Mouse (Mus musculus) frontal cortex, postnatal 14 days (tissue): ENCODE data around the gene Ddt.

Source experiments
- DNase-seq, 2 experiments: peaks; one replicate each; pipeline ENCODE4 v3.0.0; 2022; ENCODE audit warnings: low spot score in 2 of 2

The Ddt gene

DNA sequence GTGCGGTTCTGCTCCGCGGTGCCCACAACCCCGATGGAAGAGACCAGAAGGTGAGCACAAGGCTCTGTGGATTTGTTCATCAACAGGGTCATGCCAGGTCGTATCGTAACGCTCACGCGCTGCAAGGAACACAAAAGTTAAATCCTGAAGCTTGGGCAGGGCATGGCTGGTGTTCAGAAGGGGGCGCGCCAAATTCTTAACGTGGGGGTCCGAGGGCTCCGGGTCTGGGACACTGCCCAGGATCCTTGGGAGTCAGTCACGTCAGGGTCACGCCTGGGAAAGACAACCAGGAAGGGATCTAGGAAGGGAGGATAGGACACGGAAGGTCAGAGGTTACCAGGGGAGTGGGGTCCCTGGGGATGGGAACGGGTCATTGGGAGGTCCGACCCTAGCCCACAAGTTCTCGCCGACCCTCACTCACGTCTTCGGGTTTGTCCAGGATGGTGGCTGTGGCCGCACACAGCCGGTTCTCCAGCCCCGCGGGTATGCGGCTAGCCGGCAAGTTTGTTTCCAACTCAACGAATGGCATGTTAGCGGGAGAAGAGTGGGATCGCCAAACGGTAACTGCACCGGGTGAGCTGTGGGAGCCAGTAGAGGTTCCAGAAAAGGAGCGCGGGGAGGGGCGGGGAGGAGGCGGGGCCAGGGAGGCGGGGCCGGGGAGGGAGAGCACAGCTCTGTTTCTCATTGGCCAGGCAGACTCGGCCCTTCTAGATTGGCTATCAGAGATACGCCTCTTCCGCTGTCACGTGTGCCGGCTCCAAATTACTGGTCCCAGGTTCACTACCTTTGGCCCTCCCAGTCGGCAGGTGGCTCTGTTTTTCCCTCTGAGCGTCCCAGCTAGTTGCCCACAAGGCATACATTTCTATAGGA, at the start of gene Ddt:
Gene Ddt (minus strand): TSS at position 620 of the 870 bp plus-strand sequence.
- peak; percentile 65 to 72 for DNase-seq

DNA sequence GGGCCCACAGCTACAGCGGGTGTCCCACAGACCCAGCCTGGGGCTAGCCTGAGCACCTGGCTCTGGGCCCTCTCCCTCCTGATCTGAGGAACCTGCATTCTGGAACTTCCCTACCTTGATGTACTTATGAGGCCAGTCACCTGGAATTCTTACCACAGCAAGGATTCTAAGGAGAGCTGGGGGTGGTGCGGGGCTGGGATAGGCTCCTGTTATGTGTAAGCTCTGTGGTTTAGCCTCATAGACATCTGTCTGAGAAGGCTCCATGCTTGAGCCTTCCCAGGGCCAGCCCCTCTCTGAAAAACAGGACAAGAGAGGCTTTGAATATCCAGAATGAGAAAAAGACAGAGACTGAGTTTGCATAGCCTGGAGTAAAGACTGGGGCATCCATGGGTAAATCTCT, 49.2 kb upstream of the Ddt start, which contains the start of gene Gstt4:
Gene Gstt4 (minus strand): TSS at position 101 of the 400 bp plus-strand sequence.
- DNase-seq = no peak

DNA sequence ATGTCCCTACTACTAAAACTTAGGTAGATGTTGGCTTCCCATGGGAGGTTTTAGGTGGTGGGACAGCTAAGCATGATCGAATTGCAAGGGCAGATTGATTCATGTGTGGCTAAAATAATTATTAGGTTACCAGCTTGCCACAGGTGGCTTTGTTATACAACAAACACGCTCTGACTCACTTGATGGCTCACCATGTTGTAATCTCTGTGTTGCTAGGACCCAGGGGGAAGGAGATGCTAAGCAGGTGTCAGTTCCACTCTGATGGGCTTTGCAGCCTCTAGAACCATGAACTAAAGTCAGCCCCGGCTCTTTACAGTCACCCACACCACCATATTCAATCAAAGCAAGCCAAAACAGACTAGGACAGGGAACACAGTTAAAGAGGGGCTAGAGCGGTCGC, 46.7 kb upstream of the Ddt start:
- no peak for DNase-seq

DNA sequence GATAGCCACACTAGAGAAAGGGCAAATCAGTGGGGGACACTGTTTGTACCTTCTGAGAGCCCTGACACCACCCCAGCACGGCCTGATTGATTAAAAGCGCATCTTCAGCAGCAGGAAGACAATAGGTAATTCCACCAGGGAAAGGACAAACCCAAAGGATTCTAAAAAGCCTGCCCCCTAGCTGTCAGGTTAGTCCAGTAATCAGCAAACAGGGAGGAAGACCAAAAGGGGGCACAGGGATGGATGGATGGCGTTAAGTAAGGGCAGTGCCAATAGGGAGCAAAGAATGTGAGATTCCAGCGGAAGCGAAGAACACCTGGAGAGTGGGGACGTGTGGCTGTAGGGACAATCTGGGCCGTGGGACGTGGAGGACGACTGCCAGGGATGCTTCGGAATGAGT, 45.4 kb upstream of the Ddt start:
- no peak for DNase-seq

DNA sequence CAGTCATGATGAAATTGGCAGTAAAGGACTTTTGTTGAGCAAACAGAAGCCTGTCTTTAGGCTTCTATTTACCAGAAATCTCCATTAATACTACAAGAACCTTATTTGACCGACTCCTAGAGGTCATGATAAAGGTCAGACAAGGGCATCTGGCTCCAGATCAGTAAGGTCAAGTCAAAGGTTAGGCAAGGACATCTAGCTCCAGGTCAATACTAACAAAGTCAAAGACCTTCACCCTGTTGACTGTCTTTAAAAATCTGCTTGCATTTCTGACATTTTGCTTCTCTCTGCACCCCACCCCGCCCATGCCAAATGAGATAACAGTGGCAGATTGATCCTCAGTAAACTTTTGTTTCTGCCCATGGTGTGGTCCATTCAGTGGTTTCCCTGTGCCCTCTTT, 31.0 kb upstream of the Ddt start:
- DNase-seq = no peak

DNA sequence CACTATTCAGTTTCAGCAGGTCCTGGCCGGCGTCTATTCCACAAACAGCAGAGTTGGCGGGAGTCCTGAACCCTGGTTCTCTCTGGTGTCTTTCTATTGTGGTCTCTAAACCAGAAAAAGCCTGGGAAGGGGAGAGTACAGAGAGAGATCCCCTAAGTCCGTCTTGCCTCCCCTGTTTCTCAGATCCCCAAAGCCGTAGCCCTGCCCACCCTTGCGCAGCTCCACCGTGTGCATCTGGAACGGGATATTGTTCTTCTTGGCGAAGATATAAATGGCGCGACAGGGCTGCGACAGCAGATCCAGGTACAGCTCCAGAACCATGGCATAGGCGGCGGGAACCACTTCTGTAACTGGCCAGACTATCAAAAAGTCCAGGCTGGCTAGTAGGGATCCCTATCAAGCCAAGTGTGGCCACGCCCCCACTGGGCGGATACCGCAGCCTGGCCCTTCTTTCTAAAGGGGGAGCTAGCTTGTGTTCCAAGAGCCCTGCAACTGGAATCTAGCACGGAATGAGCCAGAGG, 25.0 kb upstream of the Ddt start, which contains the start of gene Gstt1:
Gene Gstt1 (minus strand): TSS at position 409 of the 521 bp plus-strand sequence.
- DNase-seq = no peak

DNA sequence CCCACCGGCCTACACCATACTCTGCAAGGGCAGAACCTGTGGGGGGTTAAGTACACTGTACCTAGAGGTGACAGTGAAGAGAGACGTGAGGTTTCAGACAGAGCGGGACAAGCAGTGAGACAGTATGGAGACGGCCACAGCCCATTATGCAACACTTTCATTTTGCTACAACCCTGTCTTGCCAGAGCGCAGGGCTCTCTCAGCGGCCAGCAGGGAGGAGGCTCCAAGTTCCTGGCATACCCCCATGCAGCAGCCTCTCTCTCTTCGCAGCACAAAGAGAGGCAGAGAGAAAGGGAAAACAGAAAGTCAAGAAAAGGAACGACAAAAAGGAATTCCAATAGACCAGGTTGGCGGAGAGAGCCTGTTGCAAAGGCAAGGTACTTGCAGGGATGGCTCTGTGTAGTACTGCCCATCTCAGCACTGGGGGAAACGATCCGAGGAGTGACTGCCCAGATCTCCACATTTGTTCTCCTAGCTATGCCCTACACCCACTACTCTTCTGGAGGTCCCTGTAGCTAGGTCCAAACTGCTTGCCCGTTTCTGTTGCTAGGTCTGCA, 24.5 kb upstream of the Ddt start:
- DNase-seq = no peak

DNA sequence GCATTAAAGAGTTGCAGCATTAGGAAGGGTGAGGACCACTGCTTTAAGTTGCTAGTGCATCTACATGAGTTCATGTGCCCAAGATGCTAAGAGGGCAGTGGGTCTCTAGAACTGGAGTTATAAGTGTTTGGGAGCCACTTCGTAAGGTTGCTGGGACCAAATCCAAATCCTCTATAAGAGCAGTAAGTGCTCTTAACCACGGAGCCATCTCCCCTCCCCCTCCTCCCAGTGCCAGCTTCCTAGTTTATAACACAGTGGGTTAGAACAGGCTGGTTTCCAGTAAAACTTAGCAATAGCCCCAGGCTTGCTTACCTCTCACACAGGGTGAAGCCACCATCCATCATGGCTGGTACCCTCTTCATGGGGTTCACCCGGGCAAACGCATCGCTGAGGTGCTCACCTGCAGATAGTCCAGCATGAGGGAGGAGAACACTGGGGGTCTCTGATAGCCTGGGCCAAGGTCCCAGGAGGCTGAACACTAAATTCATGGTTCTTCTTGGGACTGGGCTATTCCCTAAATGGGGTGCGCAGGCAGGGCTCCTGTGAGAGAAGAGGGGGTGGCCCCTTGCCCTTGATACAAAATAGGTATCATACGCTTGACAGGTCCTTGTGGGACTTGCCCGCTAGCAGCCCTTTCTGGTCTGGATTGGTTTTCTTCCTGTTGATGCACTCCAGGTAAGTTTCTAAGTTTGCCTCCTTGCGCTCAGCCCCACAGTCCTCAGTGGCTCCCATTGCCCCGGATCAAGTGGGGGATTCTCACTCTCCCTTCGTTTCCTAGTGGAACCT, 23.7 kb upstream of the Ddt start:
- DNase-seq = no peak

DNA sequence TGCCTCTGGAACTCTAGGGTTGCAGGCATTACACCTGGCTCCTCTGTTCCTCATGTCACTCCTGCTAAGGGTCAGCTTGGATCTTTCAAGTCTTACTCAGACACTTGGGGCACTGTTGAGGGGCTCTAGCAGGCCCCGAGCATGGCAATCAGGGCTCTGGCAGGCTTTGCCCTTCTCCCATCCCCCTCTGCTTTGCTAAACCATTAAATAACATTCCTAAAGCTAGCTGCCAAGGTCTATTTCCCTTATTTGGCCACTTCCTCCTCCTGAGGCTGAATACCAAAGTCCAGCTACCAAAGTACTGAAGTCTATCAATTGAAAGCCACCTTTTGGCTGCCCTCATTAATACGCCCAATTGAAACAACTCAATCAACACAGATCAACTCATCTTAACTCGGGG, 21.7 kb upstream of the Ddt start:
- no peak for DNase-seq

DNA sequence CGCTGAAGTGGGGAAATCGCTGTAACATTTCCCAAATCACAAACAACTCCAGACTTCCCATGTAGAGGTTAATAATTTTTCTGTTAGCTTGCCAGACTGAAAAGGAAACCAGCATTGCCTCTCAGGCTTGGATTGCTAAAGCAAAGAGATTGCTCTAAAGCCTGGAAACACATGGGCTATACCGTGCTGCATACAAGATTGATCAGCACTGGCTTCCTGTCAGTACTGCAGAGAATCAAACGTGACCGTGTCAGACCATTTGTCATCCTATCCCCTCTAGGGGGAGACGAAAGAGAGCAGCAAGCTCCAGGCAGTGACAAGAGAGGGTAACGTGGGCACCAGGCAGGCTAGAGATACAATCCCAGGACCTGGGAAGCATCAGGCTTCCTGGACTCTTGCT, 17.6 kb upstream of the Ddt start:
- DNase-seq = no peak

DNA sequence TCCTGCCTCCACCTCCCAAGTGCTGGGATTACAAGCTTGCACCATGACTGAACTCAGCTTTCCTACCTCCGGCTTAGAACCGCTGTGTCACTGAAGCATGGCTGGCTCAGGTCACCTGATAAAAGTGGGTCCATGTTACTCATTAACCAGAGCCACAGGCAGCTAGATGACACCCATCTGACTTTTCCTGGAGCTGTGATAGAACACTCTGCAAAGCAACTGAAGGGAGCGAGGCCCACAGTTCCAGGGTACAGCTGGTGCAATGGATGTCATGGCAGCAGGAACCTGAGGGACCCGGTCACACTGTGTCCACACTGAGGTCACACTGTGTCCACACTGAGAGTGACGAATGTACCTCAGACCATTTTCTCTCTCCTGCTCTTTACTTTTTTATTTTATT, 16.6 kb upstream of the Ddt start:
- no peak for DNase-seq

DNA sequence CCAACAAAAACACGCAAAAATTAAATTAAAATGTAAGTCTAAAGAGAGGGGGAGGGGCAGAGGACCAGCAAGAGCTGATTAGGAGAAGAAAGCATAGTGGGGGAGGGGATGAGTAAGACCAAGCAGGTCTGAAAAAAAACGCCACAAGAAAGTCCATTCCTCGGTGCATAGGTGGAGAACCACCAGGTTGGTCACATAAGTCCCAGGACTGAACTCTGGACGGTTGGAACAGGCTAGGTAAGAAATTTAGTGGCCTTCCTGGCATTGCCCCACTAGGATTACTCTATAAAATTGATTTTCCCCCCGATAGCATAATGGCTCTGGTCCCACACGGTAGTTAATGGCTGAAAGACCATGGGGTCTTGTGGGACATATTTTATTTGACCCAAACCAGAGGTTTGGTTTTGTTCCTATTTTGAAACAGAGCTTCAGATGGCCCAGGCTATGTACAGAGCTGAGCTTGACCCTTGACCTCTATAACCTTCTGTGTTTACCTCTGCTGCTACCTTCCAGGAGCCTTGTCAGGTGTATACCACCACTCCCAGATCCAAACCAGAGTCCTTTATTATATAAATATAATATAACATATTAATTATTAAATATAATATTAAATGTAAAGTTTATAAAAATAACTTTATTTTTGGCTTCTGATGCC, 16.0 kb upstream of the Ddt start:
- no peak for DNase-seq

DNA sequence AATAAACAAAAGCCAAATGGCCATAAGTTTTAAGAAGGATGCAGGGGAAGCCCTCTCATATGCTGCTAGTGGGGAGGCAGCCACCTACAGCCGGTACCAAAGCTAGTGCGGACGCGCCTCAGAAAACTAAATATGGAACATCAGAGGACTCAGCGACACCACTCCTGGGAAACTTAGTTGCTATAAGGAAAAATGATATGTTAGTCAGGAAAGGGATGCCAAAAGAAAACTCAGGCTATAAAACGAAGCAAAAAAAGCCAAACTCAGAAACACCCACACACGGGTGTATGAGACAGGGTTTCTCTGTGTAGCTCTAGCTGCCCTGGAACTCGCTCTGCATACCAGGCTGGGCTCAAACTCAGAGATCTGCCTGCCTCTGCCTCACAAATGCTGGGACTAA, 15.1 kb upstream of the Ddt start:
- DNase-seq = no peak

DNA sequence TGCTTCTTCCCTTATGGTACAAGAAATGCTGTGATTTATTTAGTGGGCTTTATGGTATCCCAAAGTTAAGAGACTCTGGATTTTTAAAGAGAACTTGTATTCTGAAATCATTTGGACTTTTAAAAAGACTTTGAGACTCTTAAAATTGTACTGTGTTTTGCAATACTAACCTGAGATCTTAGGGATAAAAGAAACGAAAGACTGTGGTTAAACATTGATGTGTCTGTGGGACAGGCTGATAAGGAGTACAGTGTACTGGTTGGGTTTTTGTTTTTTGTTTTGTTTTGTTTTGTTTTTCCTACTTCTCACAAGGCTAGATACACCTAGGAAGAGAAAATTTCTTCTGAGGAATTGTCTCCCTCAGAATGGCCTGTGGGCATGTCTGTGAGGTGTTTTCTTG, 12.2 kb upstream of the Ddt start:
- DNase-seq = no peak

DNA sequence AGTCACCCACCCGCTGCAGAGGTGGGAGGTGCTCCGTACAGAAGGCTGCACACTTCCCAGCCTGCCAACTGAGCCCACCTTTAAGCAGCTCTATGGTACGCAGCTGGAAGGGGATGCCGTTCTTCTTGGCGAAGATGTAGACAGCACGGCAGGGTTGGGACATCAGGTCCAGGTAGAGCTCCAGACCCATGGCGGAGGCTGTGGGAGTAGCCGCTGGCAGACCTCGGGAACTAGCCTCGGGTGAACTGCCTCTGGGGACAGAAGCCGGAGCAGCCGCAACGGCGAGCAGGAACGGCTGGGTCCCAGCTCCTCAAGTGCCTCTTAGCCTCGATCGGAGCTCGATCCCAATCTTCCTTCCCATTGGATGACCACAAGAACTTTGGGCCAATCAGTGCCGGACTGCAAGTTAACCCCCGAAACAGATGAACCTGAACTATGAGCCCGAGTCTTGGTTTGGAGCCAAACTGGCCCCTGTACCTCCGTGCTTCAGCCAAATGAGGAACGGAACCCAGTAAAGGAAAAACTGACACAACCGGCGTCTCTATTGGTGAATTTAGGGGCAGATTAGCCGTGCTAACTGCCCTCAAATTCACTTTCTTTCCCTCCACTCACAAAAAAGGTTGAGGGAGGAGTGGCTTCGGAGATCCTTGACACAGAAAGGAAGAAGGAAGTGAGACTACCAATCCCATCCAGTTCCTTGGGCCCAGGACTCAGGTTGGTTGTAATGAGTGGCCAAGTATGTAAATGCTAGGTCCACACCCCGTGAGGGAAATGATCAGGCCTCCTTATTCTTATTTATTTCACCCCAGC, 7.8 kb upstream of the Ddt start, which contains the start of the genes Gm20441 and Gstt3:
Gene Gm20441 (minus strand): TSS at position 186 of the 810 bp plus-strand sequence.
Gene Gstt3 (minus strand): TSS at position 646 of the 810 bp plus-strand sequence.
- no peak for DNase-seq

DNA sequence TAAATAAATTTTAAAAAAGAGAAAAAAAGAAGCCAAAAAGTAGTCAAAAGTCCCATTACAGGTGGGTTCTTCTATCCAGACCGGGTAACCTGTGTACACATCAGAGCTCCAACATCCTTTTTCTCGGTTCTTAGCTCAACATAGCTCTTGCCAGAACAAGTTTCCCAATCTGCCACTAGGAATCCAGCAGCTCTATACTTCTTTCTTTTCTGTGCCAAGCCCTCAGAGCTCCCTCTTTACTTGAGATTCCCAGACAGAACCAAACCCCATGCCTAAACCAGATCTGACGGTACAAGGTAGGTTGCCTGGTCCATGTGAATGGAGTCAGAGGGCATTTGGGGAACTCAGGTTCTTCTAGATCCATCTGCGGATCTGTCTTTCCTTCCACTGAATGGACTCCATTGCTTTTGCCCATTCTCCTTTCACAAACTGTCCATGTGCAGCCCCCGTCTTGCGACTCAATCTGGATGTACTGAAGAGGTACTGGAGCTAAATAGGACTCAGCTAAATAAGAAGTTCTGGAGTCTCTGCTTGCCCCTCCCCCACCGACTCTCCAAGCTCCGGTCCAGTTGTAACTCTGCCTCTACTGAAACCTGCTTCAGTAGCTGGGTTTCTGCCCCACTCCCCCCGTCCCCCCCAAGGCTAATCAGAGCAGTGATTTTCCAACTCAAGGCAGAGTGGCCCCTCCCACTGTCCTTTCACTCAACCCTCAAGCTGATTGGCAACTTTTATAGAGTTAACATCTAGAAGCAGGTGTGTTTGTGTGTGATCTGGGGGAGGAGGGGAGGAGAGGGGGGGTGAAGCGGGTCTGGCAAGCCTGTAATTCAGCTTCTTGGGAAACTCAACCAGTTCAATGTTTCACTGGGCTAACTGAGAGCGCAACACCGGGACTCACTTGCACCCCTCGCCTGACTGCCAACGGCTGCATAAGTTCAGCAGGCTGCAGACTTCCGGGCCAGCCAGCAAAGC, 6.3 kb upstream of the Ddt start:
- no peak for DNase-seq

DNA sequence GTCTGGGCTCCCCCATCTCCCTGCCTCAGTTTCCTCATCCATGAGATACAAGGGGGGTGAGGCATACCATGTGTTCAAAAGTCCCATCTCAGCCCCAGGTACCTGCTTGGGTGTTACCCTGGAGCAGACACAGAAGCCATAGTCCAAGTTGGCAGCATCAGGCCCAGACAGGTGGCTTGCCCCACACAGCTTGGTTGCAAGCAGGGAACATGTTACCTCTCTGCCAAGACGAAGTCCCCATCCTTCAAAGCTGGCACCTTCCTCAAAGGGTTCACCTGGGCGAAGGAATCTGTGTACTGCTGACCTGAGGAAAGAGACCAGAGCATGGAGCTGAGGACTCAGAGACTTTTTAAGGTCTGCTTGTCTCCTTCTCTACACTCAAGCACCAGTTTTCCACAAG, 4.7 kb upstream of the Ddt start:
- no peak for DNase-seq

DNA sequence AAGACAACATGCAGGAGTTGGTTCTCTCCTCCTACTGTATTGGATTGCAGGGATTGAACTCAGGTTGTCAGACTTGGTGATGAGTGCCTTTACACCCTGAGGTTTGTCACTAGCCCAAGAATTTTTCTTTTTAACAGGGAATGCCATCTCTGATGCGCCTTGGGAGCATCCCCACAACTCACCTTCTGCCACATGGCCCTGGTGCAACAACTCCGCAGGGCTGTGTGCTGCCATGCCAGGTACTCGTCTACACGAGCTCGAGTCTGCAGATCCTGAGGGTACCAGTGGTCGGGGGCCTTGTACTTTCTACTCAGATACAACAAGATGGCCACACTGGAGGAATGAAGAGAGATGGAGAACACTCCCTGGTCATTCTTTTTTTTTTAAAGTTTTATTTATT, 3.3 kb upstream of the Ddt start:
- no peak for DNase-seq

DNA sequence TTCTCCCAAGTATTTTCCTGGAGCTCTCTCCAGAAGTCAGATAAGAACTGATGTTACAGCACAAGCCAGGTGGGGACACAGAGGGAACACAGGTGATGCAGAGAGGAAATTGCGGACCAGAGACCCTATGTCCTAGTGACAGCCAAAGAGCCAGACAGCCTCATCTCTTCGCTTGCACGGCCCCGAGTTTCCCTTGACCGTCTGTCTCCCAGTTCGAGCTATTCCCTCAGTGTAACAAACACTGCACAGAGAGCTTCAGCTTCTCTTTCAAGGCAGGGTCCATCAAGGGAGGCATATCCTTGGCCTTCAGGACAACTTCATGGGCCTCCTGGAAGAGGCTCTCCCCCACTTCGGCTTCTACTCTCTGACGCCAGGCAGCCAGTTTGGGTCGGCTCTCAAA, 1.4 kb upstream of the Ddt start:
- DNase-seq = no peak

DNA sequence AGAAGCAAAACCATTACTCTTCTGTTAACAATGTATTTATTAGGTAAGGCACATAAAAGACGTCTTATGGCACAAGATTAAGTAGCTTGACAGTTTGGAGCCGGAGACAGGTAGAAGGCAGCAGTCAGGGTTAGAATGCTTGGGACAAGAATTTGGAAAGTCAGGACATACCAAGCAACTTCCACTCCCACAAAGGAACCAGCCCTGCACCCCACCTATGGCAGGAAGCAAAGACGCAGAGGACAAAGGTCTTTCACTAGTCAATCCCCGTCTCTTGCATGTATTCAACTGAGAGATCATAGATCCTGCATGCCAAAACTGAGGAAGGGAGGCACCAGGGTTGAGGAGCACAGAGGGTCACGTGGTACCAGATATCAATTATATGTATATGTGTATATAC, 888 bp upstream of the Ddt start:
- no peak for DNase-seq
